Mouse (Mus musculus): ENCODE results near the gene Olfr1423. TPM values are rescaled to one million over a fixed set of nuclear protein-coding genes. Genes with fewer than 3 reads are reported as not detected.
"Not testable (repeated sequence)": the region's sequence is repeated elsewhere in the genome, so short reads cannot be mapped to it uniquely, and the experiment has no call there.

Gene Olfr1423
- polyA plus RNA-seq, 1 experiment from 2014 or later = 0.01 TPM

DNA sequence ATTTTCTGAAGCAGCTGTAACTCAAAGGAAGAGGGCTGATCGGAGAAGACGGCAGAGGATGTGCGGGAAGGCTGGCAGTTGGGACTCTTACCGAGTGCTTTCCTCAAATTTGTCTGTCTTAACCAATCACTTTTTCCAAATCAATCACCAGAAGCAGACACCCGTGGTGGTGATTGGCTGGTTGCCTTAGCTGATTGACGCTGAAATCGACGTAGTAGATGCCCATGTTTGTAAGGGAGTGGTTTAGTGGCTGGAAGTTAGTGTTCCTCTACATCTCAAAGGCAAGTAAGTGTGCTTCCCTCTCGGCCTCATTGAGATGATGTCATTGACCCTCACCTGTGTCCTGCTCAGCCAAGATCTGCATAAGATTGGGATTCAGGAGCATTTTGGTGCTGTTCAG lies 49.1 kb downstream of the Olfr1423 start:
- peaks cover 77% of the 10 kb centered on the region for H3K36me3 ChIP-seq (replicated peaks)
- 83% methylated on average over 9 of the region's 9 CpGs for WGBS (ENCODE audit: insufficient replicate concordance)

DNA sequence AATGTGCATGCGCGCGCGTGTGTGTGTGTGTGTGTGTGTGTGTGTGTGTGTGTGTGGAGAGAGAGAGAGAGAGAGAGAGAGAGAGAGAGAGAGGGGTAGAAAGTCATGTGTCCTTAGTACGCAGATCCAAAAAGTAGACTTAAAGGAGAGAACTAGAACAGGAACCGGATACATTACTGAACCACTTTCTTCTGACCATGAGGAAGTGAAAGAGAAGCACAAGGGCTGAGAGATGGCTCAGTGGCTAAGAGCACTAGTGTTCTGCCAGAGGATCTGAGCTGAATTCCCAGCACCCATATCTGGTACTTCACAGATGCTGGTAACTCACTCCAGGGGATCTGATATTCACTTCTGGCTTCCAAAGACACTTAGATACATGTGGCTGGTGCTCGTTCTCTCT lies 51.8 kb downstream of the Olfr1423 start:
- no peak overlapping the region for H3K4me2 ChIP-seq
- no peak overlapping the region for H3K27ac ChIP-seq (replicated peaks)
- no peak overlapping the region for H3K4me3 ChIP-seq (replicated peaks)
- ATAC-seq (ENCODE audit: insufficient read depth) = no peak
- H3K9me3 ChIP-seq (replicated peaks) = no peaks in the 10 kb centered on the region
- 89% methylated on average over 7 of the region's 7 CpGs for WGBS (ENCODE audit: insufficient replicate concordance)
- peaks cover 84% of the 10 kb centered on the region for H3K36me3 ChIP-seq (replicated peaks)
- no peaks in the 10 kb centered on the region for H3K4me1 ChIP-seq (replicated peaks)
- H3K27me3 ChIP-seq = no peaks in the 10 kb centered on the region
- no peak overlapping the region for H3K9ac ChIP-seq

More for the DNA sequence above, 49.1 kb downstream of the Olfr1423 start:
- Histone ChIP-seq H3K9me3 (replicated peaks) (no peaks in the 10 kb centered on the region), H3K27me3 (no peaks in the 10 kb centered on the region), H3K27ac (replicated peaks) (no peak overlapping the region), H3K9ac (no peak overlapping the region), H3K4me1 (replicated peaks) (no peaks in the 10 kb centered on the region; the same call in 1 of the 2 replicates), H3K4me2 (no peak overlapping the region), H3K4me3 (replicated peaks) (no peak overlapping the region)
- no peak for ATAC-seq (ENCODE audit: insufficient read depth)

- H3K27me3 ChIP-seq = no peaks in the 10 kb centered on the region
- H3K27ac ChIP-seq (replicated peaks) = no peak overlapping the region
- WGBS (ENCODE audit: insufficient replicate concordance) = 84% methylated on average over 3 of the region's 3 CpGs
- peaks cover 87% of the 10 kb centered on the region for H3K36me3 ChIP-seq (replicated peaks)
- no peak overlapping the region for H3K4me2 ChIP-seq
- H3K4me3 ChIP-seq (replicated peaks) = no peak overlapping the region
- no peaks in the 10 kb centered on the region for H3K4me1 ChIP-seq (replicated peaks)
- no peak overlapping the region for H3K9ac ChIP-seq
- H3K9me3 ChIP-seq (replicated peaks) = no peaks in the 10 kb centered on the region
- no peak for ATAC-seq (ENCODE audit: insufficient read depth)
Measured at GRCm38 (mm10) chr19:11987841-11988240, 53.3 kb downstream of the Olfr1423 start.

GRCm38 (mm10) chr19:11984614-11985013 lies 56.5 kb downstream of the Olfr1423 start:
- not testable (repeated sequence) for H3K4me2 ChIP-seq; H3K9me3 ChIP-seq (replicated peaks); ATAC-seq (ENCODE audit: insufficient read depth); H3K4me3 ChIP-seq (replicated peaks); H3K4me1 ChIP-seq (replicated peaks); H3K27me3 ChIP-seq; H3K9ac ChIP-seq; H3K27ac ChIP-seq (replicated peaks)
- H3K36me3 ChIP-seq (replicated peaks) = peaks cover 88% of the 10 kb centered on the region
- 78% methylated on average over 5 of the region's 5 CpGs for WGBS (ENCODE audit: insufficient replicate concordance)

Other genes with a start within 250 kb of the Olfr1423 start
- 1.7 TPM in 2 replicates for gene Stx3, start 221.9 kb downstream of the Olfr1423 start, polyA plus RNA-seq (2015; fragmentation: Nextera tagmentation; extraction: Ambion mirVana)
- not detected in 2 replicates for gene Olfr1417, start 202.1 kb downstream of the Olfr1423 start, polyA plus RNA-seq (2015; fragmentation: Nextera tagmentation; extraction: Ambion mirVana)
- gene Olfr1418, start 180.3 kb downstream of the Olfr1423 start, polyA plus RNA-seq (2015; fragmentation: Nextera tagmentation; extraction: Ambion mirVana) = not detected in 2 replicates
- gene Olfr1419, start 166.2 kb downstream of the Olfr1423 start, polyA plus RNA-seq (2015; fragmentation: Nextera tagmentation; extraction: Ambion mirVana) = not detected in 2 replicates
- gene Olfr1420, start 154.8 kb downstream of the Olfr1423 start, polyA plus RNA-seq (2015; fragmentation: Nextera tagmentation; extraction: Ambion mirVana) = not detected in 2 replicates
- gene Patl1, start 128.9 kb downstream of the Olfr1423 start, polyA plus RNA-seq (2015; fragmentation: Nextera tagmentation; extraction: Ambion mirVana) = 6.1 TPM in 2 replicates
- 1.9 and 2.0 TPM in 2 replicates for gene Osbp, start 75.4 kb downstream of the Olfr1423 start, polyA plus RNA-seq (2015; fragmentation: Nextera tagmentation; extraction: Ambion mirVana)
- not detected in 2 replicates for gene Olfr1424, start 21.4 kb upstream of the Olfr1423 start, polyA plus RNA-seq (2015; fragmentation: Nextera tagmentation; extraction: Ambion mirVana)
- not detected in 2 replicates for gene Olfr1425, start 36.4 kb upstream of the Olfr1423 start, polyA plus RNA-seq (2015; fragmentation: Nextera tagmentation; extraction: Ambion mirVana)
- gene Olfr1426, start 50.7 kb upstream of the Olfr1423 start, polyA plus RNA-seq (2015; fragmentation: Nextera tagmentation; extraction: Ambion mirVana) = not detected in 2 replicates
- gene Olfr1427, start 62.0 kb upstream of the Olfr1423 start, polyA plus RNA-seq (2015; fragmentation: Nextera tagmentation; extraction: Ambion mirVana) = not detected in 2 replicates
- gene Olfr1428, start 74.6 kb upstream of the Olfr1423 start, polyA plus RNA-seq (2015; fragmentation: Nextera tagmentation; extraction: Ambion mirVana) = not detected in 2 replicates
- not detected in 2 replicates for gene Olfr76, start 81.9 kb upstream of the Olfr1423 start, polyA plus RNA-seq (2015; fragmentation: Nextera tagmentation; extraction: Ambion mirVana)
- not detected in 2 replicates for gene Olfr1555-ps1, start 128.8 kb upstream of the Olfr1423 start, polyA plus RNA-seq (2015; fragmentation: Nextera tagmentation; extraction: Ambion mirVana)
- gene Olfr1431, start 159.3 kb upstream of the Olfr1423 start, polyA plus RNA-seq (2015; fragmentation: Nextera tagmentation; extraction: Ambion mirVana) = not detected in 2 replicates
- not detected in 2 replicates for gene Olfr1432, start 191.3 kb upstream of the Olfr1423 start, polyA plus RNA-seq (2015; fragmentation: Nextera tagmentation; extraction: Ambion mirVana)
- not detected in 2 replicates for gene Olfr262, start 200.3 kb upstream of the Olfr1423 start, polyA plus RNA-seq (2015; fragmentation: Nextera tagmentation; extraction: Ambion mirVana)
- gene Olfr235, start 219.7 kb upstream of the Olfr1423 start, polyA plus RNA-seq (2015; fragmentation: Nextera tagmentation; extraction: Ambion mirVana) = not detected in 2 replicates
- gene Olfr1434, start 238.5 kb upstream of the Olfr1423 start, polyA plus RNA-seq (2015; fragmentation: Nextera tagmentation; extraction: Ambion mirVana) = not detected in 2 replicates